Mouse (Mus musculus) brain, adult 10 weeks (tissue): ENCODE data around the gene Scaf8. TPM values are rescaled to one million over a fixed set of nuclear protein-coding genes. Genes with fewer than 3 reads are reported as not detected.

Experiments used
- polyA plus RNA-seq: library from polyadenylated mRNA; stranded (reverse); fragments of 350-450 nt; fragmentation: Illumina TruSeq; extraction: RNeasy Lipid Tissue Mini Kit (QIAGEN cat#74804); gene quantifications from one replicate; pipeline ENCODE4 v1.2.3, GENCODE M21; 2015; ENCODE audit warnings: low read depth, low replicate concordance

Scaf8 gene
- polyA plus RNA-seq: 30.0 TPM

DNA sequence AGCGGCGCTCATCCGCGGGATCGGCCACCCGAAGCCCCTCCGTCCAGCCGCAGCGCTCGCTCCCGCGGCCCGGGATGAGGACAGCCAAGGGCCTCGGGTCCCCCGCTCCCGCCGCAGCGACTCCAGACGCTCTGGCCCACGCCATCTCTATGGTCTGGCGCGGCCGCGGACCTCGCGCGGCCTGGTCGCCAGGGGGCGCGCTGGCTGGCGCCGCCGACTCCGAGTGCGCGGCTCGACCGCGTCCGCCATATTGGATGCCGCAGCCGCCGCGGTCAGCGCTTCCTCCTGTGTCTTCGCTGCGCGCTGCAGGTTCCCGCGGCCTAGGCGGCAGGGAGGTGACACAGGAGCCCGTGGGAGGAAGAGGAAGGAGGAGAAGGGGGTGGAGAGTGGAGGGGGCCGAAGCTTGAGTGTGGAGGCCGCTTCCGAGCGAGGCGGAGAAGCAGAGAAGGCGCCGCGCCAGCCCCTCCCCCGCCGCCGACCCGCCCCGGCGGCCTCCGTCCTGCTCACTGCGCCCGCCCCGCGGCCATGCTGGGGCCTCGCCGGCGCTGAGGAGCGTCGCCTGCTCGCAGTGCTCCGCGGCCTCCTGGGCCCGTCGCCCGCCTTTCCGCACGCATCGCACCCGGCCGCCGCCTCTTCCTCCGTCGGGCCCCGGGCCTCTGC is at the start of gene Scaf8:
Gene Scaf8 (plus strand): TSS at position 253 of the 660 bp plus-strand sequence.

Other genes with a start within 250 kb of the Scaf8 start
- gene Tiam2, start 211.6 kb downstream of the Scaf8 start, polyA plus RNA-seq: 73.9 TPM